Mouse (Mus musculus) liver, embryonic 15.5 days (tissue): ENCODE measurements around the gene Rhbdf1. TPM values are rescaled to one million over a fixed set of nuclear protein-coding genes. Genes with fewer than 3 reads are reported as not detected.

Source experiments
- polyA plus RNA-seq: library from polyadenylated mRNA; unstranded; fragments of >200 nt; fragmentation: Nextera tagmentation; extraction: Ambion mirVana; gene quantifications from 2 replicates; pipeline ENCODE4 v1.2.1, GENCODE M21; 2015

Gene Rhbdf1
- polyA plus RNA-seq, 1 experiment from 2014 or later: 5.1 TPM

Other genes starting within 250 kb of the Rhbdf1 start
- gene Nsg2, start 221.8 kb downstream of the Rhbdf1 start, polyA plus RNA-seq: 0.17 and 0.25 TPM in 2 replicates
- gene Il9r, start 22.0 kb downstream of the Rhbdf1 start, polyA plus RNA-seq: 0.02 and 0.13 TPM in 2 replicates
- 68.7 and 70.1 TPM in 2 replicates for gene Snrnp25, start 16.9 kb downstream of the Rhbdf1 start, polyA plus RNA-seq
- 18.3 and 19.6 TPM in 2 replicates for gene Mpg, start 4.2 kb upstream of the Rhbdf1 start, polyA plus RNA-seq
- gene Nprl3, start 45.4 kb upstream of the Rhbdf1 start, polyA plus RNA-seq: 28.1 and 31.9 TPM in 2 replicates
- 72.6 and 109 TPM in 2 replicates for gene Hba-x, start 54.1 kb upstream of the Rhbdf1 start, polyA plus RNA-seq
- gene Hba-a1, start 61.2 kb upstream of the Rhbdf1 start, polyA plus RNA-seq: 74,460 and 76,487 TPM in 2 replicates
- 139 and 151 TPM in 2 replicates for gene Hbq1b, start 64.7 kb upstream of the Rhbdf1 start, polyA plus RNA-seq
- gene Hba-a2, start 74.2 kb upstream of the Rhbdf1 start, polyA plus RNA-seq: 175,652 and 176,876 TPM in 2 replicates
- gene Hbq1a, start 77.8 kb upstream of the Rhbdf1 start, polyA plus RNA-seq: 7.3 and 8.0 TPM in 2 replicates
- 1.0 and 1.1 TPM in 2 replicates for gene Sh3pxd2b, start 125.5 kb upstream of the Rhbdf1 start, polyA plus RNA-seq
- 3.9 and 4.8 TPM in 2 replicates for gene Ubtd2, start 233.1 kb upstream of the Rhbdf1 start, polyA plus RNA-seq